Mouse (Mus musculus) heart, adult 2 months (tissue): ENCODE results near the gene Ttc21b.

Experiments used
- CTCF ChIP-seq: fragments of 200-600 bp; IDR thresholded peaks from 2 replicates; pipeline ENCODE4 v1.8.1; 2022; ENCODE audit warnings: antibody characterized with exemption, mild to moderate bottlenecking, moderate library complexity
- EP300 ChIP-seq: fragments of 200-500 bp; IDR thresholded peaks from 2 replicates; pipeline ENCODE4 v1.6.1; 2011; ENCODE audit warnings: low read depth, low read length, control low read depth; ENCODE audit not compliant: insufficient read depth
- POLR2A ChIP-seq: fragments of 200-500 bp; IDR thresholded peaks from 2 replicates; pipeline ENCODE4 v1.6.1; 2011; ENCODE audit warnings: mild to moderate bottlenecking, low read depth, low read length, control low read depth; ENCODE audit not compliant: insufficient read depth

- TF ChIP-seq CTCF (no peak), EP300 (no peak), POLR2A (no peak)
These were observed 105.0 kb downstream of the Ttc21b start for GRCm38 (mm10) chr2:66151436-66151835.
